Mouse (Mus musculus) neural tube, embryonic 11.5 days (tissue): ENCODE results near the gene Gm44965. TPM values are rescaled to one million over a fixed set of nuclear protein-coding genes. Genes with fewer than 3 reads are reported as not detected.
A peak's percentile ranks its signal among the peaks of the same experiment; 100 is the strongest.

Experiments
- ATAC-seq: fragments of 200-750 bp; cut with Nextera tagmentation; 2 replicates; pipeline ENCODE4 v1.8.0; 2017; ENCODE audit warnings: moderate number of reproducible peaks, mild to moderate bottlenecking, moderate TSS enrichment, moderate library complexity; ENCODE audit not compliant: insufficient read depth, low FRiP score, low TSS enrichment
- DNase-seq: peaks from one replicate; pipeline ENCODE4 v3.0.0-alpha.2; 2015; ENCODE audit warnings: low spot score
- H3K27ac ChIP-seq: fragments of 300-500 bp; sonication (generic); 2 replicates; pipeline ENCODE4 v1.5.1; 2014; ENCODE audit warnings: low read depth, mild to moderate bottlenecking, low read length
- H3K27me3 ChIP-seq: fragments of 300-500 bp; sonication (generic); 2 replicates; pipeline ENCODE4 v1.6.1; 2014; ENCODE audit warnings: mild to moderate bottlenecking, low read length, mixed read lengths; ENCODE audit not compliant: control insufficient read depth, insufficient read depth
- H3K36me3 ChIP-seq: fragments of 300-500 bp; sonication (generic); 2 replicates; pipeline ENCODE4 v1.6.1; 2014; ENCODE audit warnings: mild to moderate bottlenecking, low read length, moderate library complexity, mixed read lengths; ENCODE audit not compliant: control insufficient read depth, insufficient read depth
- H3K4me1 ChIP-seq: fragments of 300-500 bp; sonication (generic); 2 replicates; pipeline ENCODE4 v1.6.1; 2014; ENCODE audit warnings: low read length, mixed read lengths; ENCODE audit not compliant: control insufficient read depth, insufficient read depth
- H3K4me2 ChIP-seq: fragments of 300-500 bp; sonication (generic); 2 replicates; pipeline ENCODE4 v1.6.1; 2014; ENCODE audit warnings: low read depth, mild to moderate bottlenecking, moderate library complexity
- H3K4me3 ChIP-seq: fragments of 300-500 bp; sonication (generic); 2 replicates; pipeline ENCODE4 v1.5.1; 2014; ENCODE audit warnings: low read depth, low read length
- H3K9ac ChIP-seq: fragments of 300-500 bp; sonication (generic); 2 replicates; pipeline ENCODE4 v1.6.1; 2014; ENCODE audit warnings: mild to moderate bottlenecking, low read length
- H3K9me3 ChIP-seq: fragments of 300-500 bp; sonication (generic); 2 replicates; pipeline ENCODE4 v1.6.1; 2016; ENCODE audit warnings: low read length; ENCODE audit not compliant: control insufficient read depth
- WGBS: fragments of 180-500 bp; shearing (Covaris S2); extraction: QIAGEN DNeasy Blood & Tissue Kit; methylation state at CpG from one replicate; pipeline ENCODE4 v1.1.7; 2014; 5-methylcytosine and 5-hydroxymethylcytosine counted together
- polyA plus RNA-seq: library from polyadenylated mRNA; unstranded; fragments of >200 nt; fragmentation: Nextera tagmentation; extraction: Ambion mirVana; gene quantifications from 2 replicates; pipeline ENCODE4 v1.2.1, GENCODE M21; 2014

The Gm44965 gene
- polyA plus RNA-seq, 1 experiment from 2014 or later: not detected

DNA sequence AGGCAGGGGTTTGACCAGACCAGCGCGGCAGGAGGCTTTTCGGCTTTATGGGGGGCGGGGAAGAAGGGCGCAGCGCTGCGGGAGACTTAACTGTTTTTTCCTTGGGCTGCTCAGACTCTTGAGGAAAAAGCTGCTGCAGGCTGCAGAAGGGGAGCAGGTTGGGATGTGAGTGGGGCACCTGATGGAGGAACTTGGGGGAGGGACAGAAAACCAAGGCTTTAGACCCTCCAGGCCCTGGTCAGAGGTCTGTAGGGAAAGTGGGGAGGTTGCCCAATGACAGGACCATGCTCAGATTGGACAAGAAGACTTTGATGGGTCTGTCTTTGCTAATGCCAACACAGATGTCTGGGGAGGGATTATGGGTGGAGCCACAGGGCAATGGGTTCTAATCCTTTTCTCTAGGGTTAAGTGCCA is 33.8 kb downstream of the Gm44965 start:
- Histone ChIP-seq H3K36me3 (no peaks in the 10 kb centered on the region), H3K4me2 (peak overlapping the region; percentile 80), H3K9me3 (no peaks in the 10 kb centered on the region), H3K27ac (no peak overlapping the region), H3K9ac (no peak overlapping the region), H3K27me3 (peaks cover 29% of the 10 kb centered on the region; the same call in 1 of the 2 replicates), H3K4me3 (peak overlapping the region; percentile 41), H3K4me1 (peaks cover 9% of the 10 kb centered on the region; the same call in 1 of the 2 replicates)
- 1% methylated on average over 7 of the region's 7 CpGs for WGBS
- no peak for ATAC-seq
- no peak for DNase-seq

DNA sequence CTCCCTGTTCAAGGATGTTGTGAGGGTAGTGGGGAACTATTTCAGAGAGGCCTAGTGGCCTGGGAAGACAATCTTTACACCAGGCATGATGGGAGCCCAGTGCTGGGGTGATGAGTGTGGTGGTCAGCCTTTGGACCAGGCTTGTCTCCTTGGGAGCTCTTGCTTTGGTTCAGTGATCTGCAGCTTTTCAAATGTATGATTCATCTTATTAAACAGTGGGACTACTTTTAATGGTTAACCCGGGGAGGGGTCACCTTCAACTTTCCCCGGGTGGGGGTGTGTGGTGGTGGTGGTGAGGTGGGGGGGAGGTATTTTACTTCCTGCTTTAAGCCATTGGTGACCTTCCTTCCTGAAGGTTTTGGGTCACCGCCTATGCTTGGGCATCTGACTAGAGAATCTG is 34.6 kb downstream of the Gm44965 start:
- ATAC-seq: no peak
- WGBS: 83% methylated on average over 3 of the region's 3 CpGs
- DNase-seq: no peak

DNA sequence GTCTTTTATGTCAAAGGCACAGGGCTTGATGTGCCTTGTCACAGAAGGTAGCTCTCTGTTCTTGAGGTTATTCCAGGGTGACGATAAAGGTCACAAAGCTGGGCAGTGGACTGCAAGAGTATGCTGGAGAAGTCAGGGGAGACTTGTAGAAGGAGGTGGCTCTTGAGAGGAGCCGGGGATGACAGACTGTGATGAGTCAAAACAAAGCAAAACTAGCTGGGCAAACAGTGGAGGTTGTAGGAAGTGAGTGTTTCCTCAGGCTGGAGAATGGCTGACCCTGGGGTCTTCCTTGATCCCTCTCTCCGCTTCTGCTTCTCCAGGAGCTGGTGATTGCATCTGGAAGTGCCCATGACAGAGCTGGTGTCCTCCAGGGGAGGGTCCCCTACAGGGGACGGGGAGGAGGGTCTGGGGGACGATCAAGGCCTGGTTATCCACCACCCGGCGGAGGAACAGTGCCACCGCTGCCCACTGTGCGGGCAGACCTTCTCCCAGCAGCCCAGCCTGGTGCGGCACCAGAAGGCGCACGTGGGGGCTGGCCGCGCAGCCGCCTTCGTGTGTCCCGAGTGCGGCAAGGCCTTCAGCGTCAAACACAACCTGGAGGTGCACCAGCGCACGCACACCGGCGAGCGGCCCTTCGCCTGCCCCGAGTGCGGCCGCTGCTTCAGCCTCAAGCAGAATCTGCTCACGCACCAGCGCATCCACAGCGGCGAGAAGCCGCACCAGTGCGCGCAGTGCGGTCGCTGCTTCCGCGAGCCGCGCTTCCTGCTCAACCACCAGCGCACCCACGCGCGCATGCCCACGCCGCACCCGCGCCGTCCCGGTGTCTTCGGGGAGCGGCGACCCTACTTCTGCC is 35.3 kb downstream of the Gm44965 start:
- peak; percentile 56 for DNase-seq
- peaks cover 29% of the 10 kb centered on the region; the same call in 1 of the 2 replicates for H3K27me3 ChIP-seq
- H3K9ac ChIP-seq: peak overlapping the region; percentile 48
- 13% methylated on average over 54 of the region's 54 CpGs for WGBS
- no peak overlapping the region for H3K27ac ChIP-seq
- H3K9me3 ChIP-seq: no peaks in the 10 kb centered on the region
- H3K4me3 ChIP-seq: peak overlapping the region; percentile 35
- H3K4me2 ChIP-seq: peak overlapping the region; percentile 64
- ATAC-seq: peak; percentile 31; the same call in 1 of the 2 replicates
- H3K4me1 ChIP-seq: peaks cover 9% of the 10 kb centered on the region; the same call in 1 of the 2 replicates
- H3K36me3 ChIP-seq: no peaks in the 10 kb centered on the region

More for the DNA sequence above, 34.6 kb downstream of the Gm44965 start:
- Histone ChIP-seq H3K9ac (no peak overlapping the region), H3K4me1 (peaks cover 9% of the 10 kb centered on the region; the same call in 1 of the 2 replicates), H3K4me2 (no peak overlapping the region), H3K36me3 (no peaks in the 10 kb centered on the region), H3K27ac (no peak overlapping the region), H3K4me3 (no peak overlapping the region), H3K27me3 (peaks cover 29% of the 10 kb centered on the region; the same call in 1 of the 2 replicates), H3K9me3 (no peaks in the 10 kb centered on the region)

DNA sequence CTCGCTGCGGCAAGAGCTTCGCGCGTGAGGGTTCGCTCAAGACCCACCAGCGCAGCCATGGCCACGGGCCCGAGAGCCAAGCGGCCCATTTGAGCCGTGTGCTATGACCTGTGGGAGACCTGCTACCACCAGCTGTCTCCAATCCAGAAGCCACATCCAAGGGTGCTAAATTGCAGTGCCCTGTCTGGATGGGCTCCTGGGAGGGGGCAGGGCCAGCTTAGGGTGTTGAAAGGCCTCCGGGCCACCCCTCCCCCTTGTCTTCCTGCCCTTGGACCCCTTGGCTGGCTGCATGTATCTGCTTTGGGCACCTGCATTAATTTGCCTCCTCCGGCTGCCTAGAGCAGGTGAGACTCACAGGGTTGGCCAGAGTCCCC is 35.9 kb downstream of the Gm44965 start:
- peak overlapping the region; percentile 64 for H3K4me2 ChIP-seq
- H3K36me3 ChIP-seq: no peaks in the 10 kb centered on the region
- H3K27me3 ChIP-seq: peaks cover 29% of the 10 kb centered on the region; the same call in 1 of the 2 replicates
- H3K9me3 ChIP-seq: no peaks in the 10 kb centered on the region
- H3K4me3 ChIP-seq: peak overlapping the region; percentile 35
- ATAC-seq (peak; percentile 32; the same call in 1 of the 2 replicates), DNase-seq (no peak)
- H3K4me1 ChIP-seq: peaks cover 9% of the 10 kb centered on the region; the same call in 1 of the 2 replicates
- WGBS: 21% methylated on average over 13 of the region's 13 CpGs
- H3K9ac ChIP-seq: peak overlapping the region; percentile 48
- no peak overlapping the region for H3K27ac ChIP-seq

DNA sequence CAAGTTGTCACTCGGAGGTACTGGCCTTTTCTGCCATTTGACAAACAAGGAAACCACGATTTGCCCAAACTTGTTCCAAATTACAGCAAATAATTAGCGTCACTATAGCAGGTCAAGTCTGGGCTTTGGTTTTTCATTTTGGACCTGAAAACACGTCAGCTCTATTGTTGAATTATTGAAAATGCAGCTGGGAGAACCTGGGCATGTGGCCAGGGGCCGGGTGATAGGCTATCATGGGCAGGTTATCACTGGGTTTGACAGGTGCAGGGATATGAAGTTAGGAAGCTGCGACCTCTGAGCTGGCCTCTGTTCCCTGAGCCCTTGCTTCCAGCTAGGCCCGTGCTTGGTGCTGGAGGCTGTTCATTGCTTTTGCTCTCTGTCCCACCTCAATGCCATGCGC is 37.1 kb downstream of the Gm44965 start:
- Histone ChIP-seq H3K9me3 (no peaks in the 10 kb centered on the region), H3K9ac (no peak overlapping the region), H3K36me3 (no peaks in the 10 kb centered on the region), H3K27ac (no peak overlapping the region), H3K4me3 (no peak overlapping the region), H3K4me2 (no peak overlapping the region), H3K27me3 (peaks cover 24% of the 10 kb centered on the region; the same call in 1 of the 2 replicates), H3K4me1 (peaks cover 9% of the 10 kb centered on the region; the same call in 1 of the 2 replicates)
- WGBS: 89% methylated on average over 8 of the region's 8 CpGs
- DNase-seq: no peak
- ATAC-seq: no peak

DNA sequence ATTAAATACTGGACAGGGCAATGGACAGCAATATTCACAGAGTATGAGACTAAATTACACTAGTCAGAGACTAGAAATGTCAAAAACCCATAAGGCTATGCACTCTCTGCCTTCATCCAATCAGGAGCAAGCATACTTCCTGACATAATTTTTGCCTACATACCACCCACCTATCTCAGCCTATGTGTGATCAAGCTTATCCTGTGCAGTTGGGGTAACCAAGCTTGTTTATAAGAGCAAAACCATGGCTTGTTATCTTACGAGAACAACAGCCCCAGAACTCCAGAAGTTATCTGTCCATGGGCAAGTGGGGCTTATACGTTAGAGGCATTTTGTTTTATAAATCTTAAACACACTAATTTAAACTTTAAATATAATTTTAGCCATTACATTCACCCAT is 41.4 kb downstream of the Gm44965 start:
- ATAC-seq: no peak
- Histone ChIP-seq H3K4me1 (no peaks in the 10 kb centered on the region), H3K27me3 (0 out of 2 replicates have a peak, but pooled peaks cover 2% of the 10 kb centered on the region), H3K4me2 (no peak overlapping the region), H3K36me3 (no peaks in the 10 kb centered on the region), H3K4me3 (no peak overlapping the region), H3K9me3 (no peaks in the 10 kb centered on the region), H3K27ac (no peak overlapping the region), H3K9ac (no peak overlapping the region)
- 87% methylated on average over 2 of the region's 2 CpGs for whole genome bisulfite sequencing
- no peak for DNase-seq

DNA sequence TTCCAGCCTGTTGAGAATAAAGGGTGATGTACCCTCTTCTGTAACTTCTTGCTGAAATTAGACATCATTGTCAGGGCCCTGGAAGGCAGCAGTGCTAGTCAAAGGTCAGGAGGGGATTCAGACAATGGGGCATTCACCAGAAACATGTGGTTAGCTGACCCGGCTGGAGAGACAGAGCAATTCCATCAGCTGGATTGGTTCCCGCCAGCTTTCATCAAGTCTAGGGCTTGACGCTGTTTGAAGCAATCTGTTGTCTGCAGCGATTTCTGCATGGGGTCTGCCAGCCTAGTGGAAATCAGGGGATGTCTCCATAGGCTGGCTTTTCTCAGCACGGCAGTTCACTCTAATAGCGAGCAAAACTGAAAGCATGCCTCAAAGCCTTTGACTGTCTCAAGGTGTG is 42.8 kb downstream of the Gm44965 start:
- H3K27me3 ChIP-seq: no peaks in the 10 kb centered on the region

DNA sequence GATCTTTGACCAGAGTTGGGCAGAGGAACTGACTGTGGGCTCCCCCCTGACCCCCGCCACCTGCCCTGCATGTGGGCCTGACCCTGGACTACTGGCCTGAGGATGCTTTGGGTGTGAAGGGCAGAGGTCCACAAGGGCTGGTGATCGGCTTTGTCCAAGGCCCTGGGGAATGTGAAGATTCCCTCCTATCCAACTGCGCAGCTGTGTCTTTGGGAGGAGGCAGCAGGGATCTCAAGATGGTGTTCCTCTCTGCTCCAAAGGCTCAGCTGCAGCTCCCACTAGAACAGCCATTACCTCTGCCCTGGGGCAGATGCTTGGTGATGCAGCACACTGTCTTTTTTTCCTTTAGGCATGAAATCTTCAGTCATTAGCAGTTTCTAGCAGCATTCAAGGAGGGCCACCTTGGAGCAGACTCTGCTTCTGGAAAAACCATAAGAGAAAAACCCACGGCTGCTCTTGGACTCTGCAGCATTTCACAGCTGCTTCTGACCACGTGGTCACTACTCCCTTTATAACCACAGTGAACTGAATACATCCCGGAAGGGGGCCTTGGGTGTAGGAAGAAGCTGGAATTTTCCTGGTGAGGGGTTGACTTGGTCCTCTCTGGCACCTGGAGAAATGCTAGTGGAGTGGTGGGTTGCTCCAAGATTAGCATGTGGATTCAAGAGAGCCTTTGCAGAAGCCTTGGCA is 44.2 kb downstream of the Gm44965 start:
- Histone ChIP-seq H3K27me3 (no peaks in the 10 kb centered on the region), H3K4me2 (no peak overlapping the region), H3K4me3 (no peak overlapping the region), H3K4me1 (no peaks in the 10 kb centered on the region), H3K27ac (no peak overlapping the region), H3K9me3 (no peaks in the 10 kb centered on the region), H3K36me3 (no peaks in the 10 kb centered on the region), H3K9ac (no peak overlapping the region)
- ATAC-seq (no peak), DNase-seq (no peak)
- WGBS: 69% methylated on average over 6 of the region's 6 CpGs

More for the DNA sequence above, 42.8 kb downstream of the Gm44965 start:
- DNase-seq (no peak), ATAC-seq (no peak)
- no peaks in the 10 kb centered on the region for H3K9me3 ChIP-seq
- no peak overlapping the region for H3K9ac ChIP-seq
- no peak overlapping the region for H3K4me2 ChIP-seq
- H3K4me3 ChIP-seq: no peak overlapping the region
- H3K4me1 ChIP-seq: no peaks in the 10 kb centered on the region
- H3K27ac ChIP-seq: no peak overlapping the region
- H3K36me3 ChIP-seq: no peaks in the 10 kb centered on the region
- WGBS: 31% methylated on average over 6 of the region's 6 CpGs
